Comparison of ENCODE assay signal across 19 mouse cellular contexts in the genomic region with DNA sequence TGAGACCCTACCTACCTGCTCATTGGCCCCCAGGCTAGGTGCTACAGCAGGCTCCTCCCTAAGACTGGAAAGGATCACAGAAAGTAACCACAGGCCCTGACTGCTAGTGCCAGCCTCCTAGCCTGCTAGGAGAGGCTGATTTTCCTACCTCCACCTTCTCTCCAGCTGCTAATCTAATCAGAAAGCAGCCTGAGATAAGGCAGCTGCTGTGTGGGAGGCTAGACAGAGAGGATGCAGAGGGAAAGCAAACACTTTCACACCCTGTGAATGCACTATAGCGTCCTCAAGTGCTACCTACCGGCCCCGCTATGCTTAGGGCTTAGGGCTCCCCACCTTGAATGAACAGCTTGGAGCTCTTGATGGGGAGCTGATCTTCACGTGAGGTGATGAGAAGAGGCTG. TPM values are rescaled to one million over a fixed set of nuclear protein-coding genes. Genes with fewer than 3 reads are reported as not detected.
DNase-seq lines count a peak whose midpoint lies in the region; ATAC-seq and TF ChIP-seq lines count a peak whose summit lies in the region.
"Had no signal": no experiment of that assay in that cellular context is flagged by ENCODE, and none has a peak within 500 bp of the region (broad histone marks: within the 10 kb centered on the region; RNA-seq: fewer than 3 reads in every experiment).

No protein-coding gene starts in this region.

- H3K4me2 ChIP-seq in kidney, postnatal 0 days (ENCODE audit: low read length): no peak overlapping the region
- H3K4me2 ChIP-seq in stomach, embryonic 16.5 days (ENCODE audit: low read depth, low read length): peak overlapping the region; percentile 13; the same call in 1 of the 2 replicates

- no peak for TF ChIP-seq CTCF in kidney, postnatal 0 days (IDR thresholded peaks at IDR 0.05; ENCODE audit: low read depth)

- H3K27ac ChIP-seq in heart, embryonic 10.5 days: peak overlapping the region; percentile 42; the same call in 1 of the 2 replicates
- peak overlapping the region; percentile 80 for H3K27ac ChIP-seq in kidney, postnatal 0 days
- peak overlapping the region; percentile 79 for H3K27ac ChIP-seq in stomach, embryonic 16.5 days (ENCODE audit: low read length)
- H3K27ac ChIP-seq: left cerebral cortex, adult 2 months had no signal

- WGBS in heart, embryonic 10.5 days: 8% methylated on average over 4 of the region's 4 CpGs
- 42% methylated on average over 4 of the region's 4 CpGs for WGBS in kidney, postnatal 0 days
- WGBS in stomach, embryonic 16.5 days: 34% methylated on average over 4 of the region's 4 CpGs

- H3K9me3 ChIP-seq in heart, embryonic 10.5 days: no peaks in the 10 kb centered on the region
- H3K9me3 ChIP-seq in kidney, postnatal 0 days (replicated peaks; ENCODE audit: low read length): no peaks in the 10 kb centered on the region
- no peaks in the 10 kb centered on the region for H3K9me3 ChIP-seq in stomach, embryonic 16.5 days (replicated peaks; ENCODE audit: control insufficient read depth, low read length)

- ATAC-seq in kidney, postnatal 0 days (replicated peaks; ENCODE audit: low FRiP score, low read depth): no peak
- ATAC-seq in stomach, embryonic 16.5 days (ENCODE audit: insufficient read depth, low FRiP score): peak; percentile 83

- peaks cover 9% of the 10 kb centered on the region; the same call in 1 of the 2 replicates for H3K27me3 ChIP-seq in heart, embryonic 10.5 days (ENCODE audit: insufficient read depth, poor library complexity, severe bottlenecking)
- no peaks in the 10 kb centered on the region for H3K27me3 ChIP-seq in kidney, postnatal 0 days (ENCODE audit: insufficient read depth, low read length)
- H3K27me3 ChIP-seq in stomach, embryonic 16.5 days (ENCODE audit: control insufficient read depth, insufficient read depth, low read length): no peaks in the 10 kb centered on the region

- H3K9ac ChIP-seq in kidney, postnatal 0 days (ENCODE audit: low read depth, low read length): no peak overlapping the region
- H3K9ac ChIP-seq in stomach, embryonic 16.5 days (ENCODE audit: low read length): 0 out of 2 replicates have a peak overlapping the region, but pooled peaks have one; percentile 16

- peak overlapping the region; percentile 6; the same call in 1 of the 2 replicates for H3K4me3 ChIP-seq in heart, embryonic 10.5 days
- H3K4me3 ChIP-seq in kidney, postnatal 0 days (replicated peaks; ENCODE audit: low read depth, low read length): no peak overlapping the region
- H3K4me3 ChIP-seq in stomach, embryonic 16.5 days (replicated peaks; ENCODE audit: low read length): no peak overlapping the region
- H3K4me3 ChIP-seq: left cerebral cortex, adult 2 months had no signal

- intact Hi-C loops in gastrocnemius, postnatal 36 days (cut with DNase I): no loop called here

- no peaks in the 10 kb centered on the region for H3K36me3 ChIP-seq in heart, embryonic 10.5 days
- H3K36me3 ChIP-seq in kidney, postnatal 0 days (ENCODE audit: insufficient read depth, low read length): no peaks in the 10 kb centered on the region
- no peaks in the 10 kb centered on the region for H3K36me3 ChIP-seq in stomach, embryonic 16.5 days (ENCODE audit: control insufficient read depth, insufficient read depth, low read length)

- peaks cover 47% of the 10 kb centered on the region for H3K4me1 ChIP-seq in heart, embryonic 10.5 days
- peaks cover 8% of the 10 kb centered on the region; the same call in 1 of the 2 replicates for H3K4me1 ChIP-seq in kidney, postnatal 0 days (replicated peaks; ENCODE audit: insufficient read depth, low read length)
- H3K4me1 ChIP-seq in stomach, embryonic 16.5 days (ENCODE audit: control insufficient read depth, insufficient read depth, low read length): peaks cover 7% of the 10 kb centered on the region; the same call in 1 of the 2 replicates

- DNase-seq in heart, embryonic 10.5 days (ENCODE audit: low spot score): no peak
- DNase-seq in heart, adult 11 months: no peak
- DNase-seq in kidney, postnatal 0 days (ENCODE audit: low spot score): no peak
- no peak for DNase-seq in kidney, postnatal 36 days
- peak; percentile 26 for DNase-seq in brain, adult 2 months (ENCODE audit: low read depth, low spot score)
- no peak for DNase-seq in gastrocnemius, postnatal 36 days
- DNase-seq: cerebellum, adult 2 months; cerebellum, postnatal 36 days; gastrocnemius, postnatal 14 days; kidney, postnatal 4 days; layer of hippocampus, adult 9-11 months; left cerebral cortex, postnatal 4 days; lung, adult 2 months; right cerebral cortex, postnatal 25 days; thymus, postnatal 36 days had no signal

RNA-seq across cellular contexts. Expression of a gene that starts 19.6 kb away (rescaled TPM):
- 0.39 and 0.51 TPM in 2 replicates for polyA plus RNA-seq in heart, embryonic 10.5 days (2016; fragmentation: Nextera tagmentation; extraction: Ambion mirVana)
- 107 and 109 TPM in 2 replicates for polyA plus RNA-seq in kidney, postnatal 0 days (2015; fragmentation: Nextera tagmentation; extraction: Ambion mirVana)
- polyA plus RNA-seq in stomach, embryonic 16.5 days (2015; fragmentation: Nextera tagmentation; extraction: Ambion mirVana): 42.2 and 65.3 TPM in 2 replicates
- total RNA-seq in gastrocnemius, postnatal 36 days (2021): not detected
- total RNA-seq: heart, adult 8-10 months; liver, adult 2 months had no signal

Comparison
In these comparisons a context has a peak if more than half of its experiments do, and no peak if none do; other contexts are left out.
1. RNA of a gene that starts 19.6 kb away (polyA plus RNA-seq): 107 to 109 TPM in kidney, postnatal 0 days and 42.2 to 65.3 TPM in stomach, embryonic 16.5 days; 0.39 to 0.51 TPM in heart, embryonic 10.5 days; every median in the first group is over 10 times any median in the second.
2. Peak in every context shown above with its lines, with median percentiles within 50 percentile points of each other: H3K27ac ChIP-seq.